In the genomic region with DNA sequence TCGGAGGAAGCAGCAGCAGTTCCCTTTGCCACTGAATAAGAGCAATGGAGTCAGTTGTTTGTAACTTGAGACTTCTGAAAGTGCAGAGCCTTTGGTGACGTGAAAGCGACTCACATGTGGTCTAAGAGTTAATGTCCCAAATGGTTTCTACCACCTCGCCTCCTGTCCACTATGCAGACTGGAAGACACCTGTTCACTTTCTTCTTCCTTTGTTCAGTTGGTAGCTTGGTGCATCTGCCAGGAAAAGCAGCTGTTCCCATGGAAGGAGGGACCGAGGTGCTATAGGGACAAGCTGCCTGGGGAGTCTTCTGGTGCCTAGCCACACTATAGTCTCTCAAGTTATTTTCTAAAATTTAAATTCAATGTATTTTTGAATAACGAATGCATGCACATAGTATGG, we compare ENCODE assay signal across 27 mouse cellular contexts. TPM values are rescaled to one million over a fixed set of nuclear protein-coding genes. Genes with fewer than 3 reads are reported as not detected.
DNase-seq lines count a peak whose midpoint lies in the region; ATAC-seq lines count a peak whose summit lies in the region.
"Had no signal": no experiment of that assay in that cellular context is flagged by ENCODE, and none has a peak within 500 bp of the region (broad histone marks: within the 10 kb centered on the region; RNA-seq: fewer than 3 reads in every experiment).

No protein-coding gene starts in this region.

- H3K9me3 ChIP-seq in heart, embryonic 12.5 days (replicated peaks) = 0 out of 2 replicates have a peak, but pooled peaks cover 7% of the 10 kb centered on the region
- H3K9me3 ChIP-seq in limb, embryonic 11.5 days (ENCODE audit: control insufficient read depth, low read length) = no peaks in the 10 kb centered on the region
- H3K9me3 ChIP-seq: forebrain, embryonic 15.5 days; hindbrain, embryonic 13.5 days; liver, embryonic 15.5 days; neural tube, embryonic 13.5 days; stomach, embryonic 15.5 days had no signal

- no peak for ATAC-seq in heart, embryonic 12.5 days (ENCODE audit: insufficient number of reproducible peaks, low FRiP score)
- no peak for ATAC-seq in limb, embryonic 11.5 days (ENCODE audit: insufficient number of reproducible peaks, low FRiP score, low TSS enrichment, low read depth)
- no peak for ATAC-seq in activated CD4-positive, CD25-positive, alpha-beta regulatory T cell, adult 4 months
- ATAC-seq: forebrain, embryonic 15.5 days; intestine, embryonic 16.5 days; midbrain, embryonic 16.5 days; Patski had no signal

- no peaks in the 10 kb centered on the region for H3K36me3 ChIP-seq in heart, embryonic 12.5 days
- H3K36me3 ChIP-seq in limb, embryonic 11.5 days (ENCODE audit: control insufficient read depth, insufficient read depth, low read length) = no peaks in the 10 kb centered on the region
- H3K36me3 ChIP-seq: forebrain, embryonic 15.5 days; hindbrain, embryonic 13.5 days; liver, embryonic 15.5 days; neural tube, embryonic 13.5 days; stomach, embryonic 15.5 days had no signal

- peaks cover 27% of the 10 kb centered on the region for H3K4me1 ChIP-seq in heart, embryonic 12.5 days (replicated peaks)
- H3K4me1 ChIP-seq in limb, embryonic 11.5 days (ENCODE audit: control insufficient read depth, insufficient read depth, low read length) = 0 out of 2 replicates have a peak, but pooled peaks cover 3% of the 10 kb centered on the region
- H3K4me1 ChIP-seq: liver, embryonic 15.5 days; stomach, embryonic 15.5 days had no signal

- H3K4me2 ChIP-seq in heart, embryonic 12.5 days = no peak overlapping the region
- H3K4me2 ChIP-seq in limb, embryonic 11.5 days (ENCODE audit: low read depth, severe bottlenecking) = no peak overlapping the region
- H3K4me2 ChIP-seq: forebrain, embryonic 15.5 days; heart, embryonic 11.5 days; hindbrain, embryonic 13.5 days; liver, embryonic 15.5 days; lung, embryonic 14.5 days; midbrain, embryonic 11.5 days; neural tube, embryonic 13.5 days; stomach, embryonic 15.5 days had no signal

- WGBS in heart, embryonic 12.5 days = 53% methylated on average over 6 of the region's 6 CpGs
- 29% methylated on average over 6 of the region's 6 CpGs for WGBS in limb, embryonic 11.5 days

- H3K27ac ChIP-seq in heart, embryonic 12.5 days (ENCODE audit: poor library complexity, severe bottlenecking) = no peak overlapping the region
- no peak overlapping the region for H3K27ac ChIP-seq in limb, embryonic 11.5 days (replicated peaks; ENCODE audit: low read depth, low read length)
- H3K27ac ChIP-seq: forebrain, embryonic 15.5 days; hindbrain, embryonic 13.5 days; left cerebral cortex, adult 2 months; liver, embryonic 15.5 days; neural tube, embryonic 13.5 days; stomach, embryonic 15.5 days had no signal

- no peak overlapping the region for H3K9ac ChIP-seq in heart, embryonic 12.5 days
- no peak overlapping the region for H3K9ac ChIP-seq in limb, embryonic 11.5 days (ENCODE audit: low read length)
- H3K9ac ChIP-seq: forebrain, embryonic 15.5 days; hindbrain, embryonic 13.5 days; liver, embryonic 15.5 days; lung, embryonic 14.5 days; neural tube, embryonic 13.5 days; stomach, embryonic 15.5 days had no signal

- peak; percentile 19 for DNase-seq in embryo, embryonic 10 days (ENCODE audit: low spot score)
- no peak for DNase-seq in embryo, embryonic 9.5 days (ENCODE audit: extremely low spot score)
- DNase-seq in heart, adult 11 months = peak; percentile 68
- peak; percentile 21 for DNase-seq in brain, adult 2 months (ENCODE audit: low read depth, low spot score)
- peak; percentile 27 for DNase-seq in limb, embryonic 11.5 days (ENCODE audit: low spot score)
- no peak for DNase-seq in natural killer cell, adult 2 months (ENCODE audit: low spot score in 2 of 2)
- DNase-seq: cerebellum, adult 8-10 months; cerebellum, postnatal 25 days; gastrocnemius, postnatal 14 days; heart, postnatal 4 days; left cerebral cortex, postnatal 4 days; lung, embryonic 14.5 days had no signal

- peaks cover 21% of the 10 kb centered on the region for H3K27me3 ChIP-seq in heart, embryonic 12.5 days (replicated peaks)
- H3K27me3 ChIP-seq in limb, embryonic 11.5 days (ENCODE audit: control insufficient read depth, insufficient read depth, low read length) = no peaks in the 10 kb centered on the region
- H3K27me3 ChIP-seq: forebrain, embryonic 15.5 days; hindbrain, embryonic 13.5 days; neural tube, embryonic 13.5 days; stomach, embryonic 15.5 days had no signal

- H3K4me3 ChIP-seq in heart, embryonic 12.5 days = no peak overlapping the region
- no peak overlapping the region for H3K4me3 ChIP-seq in limb, embryonic 11.5 days (ENCODE audit: low read depth, low read length)
- H3K4me3 ChIP-seq: forebrain, embryonic 15.5 days; hindbrain, embryonic 13.5 days; left cerebral cortex, adult 2 months; neural tube, embryonic 13.5 days; stomach, embryonic 15.5 days had no signal

RNA-seq across cellular contexts. Expression of a gene that starts 27.0 kb away (rescaled TPM):
- polyA plus RNA-seq in heart, embryonic 12.5 days (2016; fragmentation: Nextera tagmentation; extraction: Ambion mirVana) = not detected in 2 replicates
- not detected in 2 replicates for polyA plus RNA-seq in limb, embryonic 11.5 days (2014; fragmentation: Nextera tagmentation; extraction: Ambion mirVana)
- not detected for polyA plus RNA-seq in activated CD4-positive, CD25-positive, alpha-beta regulatory T cell, adult 4 months (2017; shearing (Covaris generic))
- polyA plus RNA-seq: heart, embryonic 11.5 days; heart, postnatal 0 days; liver, adult 2 months; liver, embryonic 15.5 days; midbrain, embryonic 11.5 days; Patski had no signal

Comparison
In these comparisons a context has a peak if more than half of its experiments do, and no peak if none do; other contexts are left out.
1. DNase-seq: peak in embryo, embryonic 10 days (single experiment), heart, adult 11 months (single experiment), brain, adult 2 months (single experiment) and limb, embryonic 11.5 days (single experiment); none in embryo, embryonic 9.5 days (single experiment) and natural killer cell, adult 2 months (0 of 2).